Mouse (Mus musculus) kidney, postnatal 14 days (tissue): ENCODE data around the gene Hdgf.
A peak's percentile ranks its signal among the peaks of the same experiment; 100 is the strongest.

ENCODE experiments used
- DNase-seq: peaks from one replicate; pipeline ENCODE4 v3.0.0; 2022; ENCODE audit warnings: mixed read lengths

Gene Hdgf

DNA sequence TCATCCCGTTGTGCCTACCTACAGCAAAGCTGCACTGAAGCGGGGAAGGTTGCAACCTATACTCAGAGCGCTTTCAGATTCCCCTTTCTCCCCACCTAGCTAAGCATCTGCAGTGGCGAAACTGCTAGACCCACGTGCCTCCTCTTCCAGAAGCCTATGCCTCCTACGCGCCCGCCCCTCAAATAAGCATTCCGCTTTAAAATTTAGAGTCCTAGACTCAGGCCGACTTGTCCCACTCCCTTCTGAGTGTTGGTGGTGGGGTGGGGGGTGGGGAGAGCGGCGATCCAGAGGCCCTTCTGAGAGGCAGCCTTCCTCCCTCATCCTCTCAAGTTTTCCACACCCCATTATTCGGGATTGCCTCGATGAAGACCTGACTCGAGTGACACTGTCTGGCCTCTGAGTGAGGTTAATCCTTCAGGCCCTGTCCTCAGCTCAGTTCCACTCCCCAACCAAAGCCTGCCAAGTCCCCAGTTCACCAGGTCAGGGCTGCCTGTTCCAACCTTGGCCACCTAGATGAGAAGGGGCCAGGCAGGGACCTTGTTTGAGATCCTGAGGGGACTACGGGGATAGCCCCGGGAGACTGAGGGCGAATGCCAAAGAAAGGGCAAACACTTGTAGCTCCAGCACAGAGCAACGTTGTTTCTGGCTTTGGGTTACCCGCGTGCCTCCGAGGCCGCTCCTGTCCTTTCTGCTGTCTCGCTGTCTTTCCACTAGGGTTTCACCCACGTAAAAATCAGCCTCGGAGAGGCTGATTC is 41.1 kb downstream of the Hdgf start:
- DNase-seq = no peak

DNA sequence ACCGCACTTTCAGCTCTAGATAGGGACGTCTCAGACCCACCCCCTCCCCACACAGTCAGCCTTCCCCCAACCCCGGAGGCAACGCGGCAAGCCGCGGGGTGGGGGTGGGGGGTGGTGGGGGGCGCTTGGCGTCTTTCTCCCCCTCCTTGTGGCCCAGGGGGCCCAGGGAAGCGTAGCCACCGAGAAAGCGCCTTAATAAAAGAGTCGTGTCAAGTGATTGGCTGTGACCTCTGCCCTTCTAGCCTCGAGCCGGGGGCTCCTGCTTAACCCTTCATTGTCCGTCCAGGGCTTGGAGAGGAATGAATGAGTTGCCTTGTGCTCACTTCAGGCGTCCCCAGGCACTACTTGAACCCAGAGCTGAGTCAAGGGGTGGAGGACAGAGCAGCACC is 41.7 kb downstream of the Hdgf start:
- no peak for DNase-seq

- DNase-seq = no peak
These were observed 42.5 kb downstream of the Hdgf start, which contains the start of gene Crabp2 for GRCm38 (mm10) chr3:87948378-87949265. Gene Crabp2, plus strand, starts transcription at chr3:87948666.

DNA sequence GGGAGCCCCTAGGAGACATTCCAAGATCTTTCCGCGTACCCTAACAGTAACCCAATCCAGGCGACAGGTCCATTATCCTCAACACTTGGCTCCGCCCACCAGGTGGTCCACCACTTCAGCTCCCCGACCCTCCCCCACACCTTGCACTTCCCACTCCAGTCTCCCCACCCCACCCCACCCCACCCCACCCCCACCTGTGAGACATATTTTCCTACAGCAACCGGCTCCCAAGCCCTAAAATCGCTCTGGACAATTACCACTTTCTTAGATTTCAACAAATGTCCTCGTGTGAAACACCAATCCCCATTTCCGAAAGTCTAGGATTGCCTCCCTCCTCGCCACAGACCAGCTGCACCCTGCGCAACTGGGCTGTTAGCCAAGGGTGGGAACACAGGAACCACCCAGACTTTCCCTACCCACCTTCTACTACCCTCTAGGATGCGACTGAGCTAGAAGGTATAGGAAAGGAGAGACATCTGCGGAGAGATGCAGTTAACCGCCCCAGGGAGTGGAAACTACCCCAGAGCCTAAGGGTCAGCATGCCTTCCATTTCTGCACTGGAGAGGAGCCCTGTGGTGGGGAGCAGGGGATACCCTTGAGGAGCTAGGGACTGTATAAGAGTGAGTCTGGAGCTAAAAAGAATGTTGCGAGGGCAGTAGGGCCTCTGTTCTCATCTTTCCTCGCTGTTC is 43.3 kb downstream of the Hdgf start:
- DNase-seq = no peak

- DNase-seq = no peak
These were observed 43.9 kb downstream of the Hdgf start for GRCm38 (mm10) chr3:87949955-87950515.

- DNase-seq = no peak
These were observed 45.8 kb downstream of the Hdgf start for GRCm38 (mm10) chr3:87951946-87952345.

GRCm38 (mm10) chr3:87952440-87952839 is 46.3 kb downstream of the Hdgf start:
- DNase-seq = peak; percentile 43

- DNase-seq = no peak
These were observed 51.9 kb downstream of the Hdgf start for GRCm38 (mm10) chr3:87958056-87958455.

DNA sequence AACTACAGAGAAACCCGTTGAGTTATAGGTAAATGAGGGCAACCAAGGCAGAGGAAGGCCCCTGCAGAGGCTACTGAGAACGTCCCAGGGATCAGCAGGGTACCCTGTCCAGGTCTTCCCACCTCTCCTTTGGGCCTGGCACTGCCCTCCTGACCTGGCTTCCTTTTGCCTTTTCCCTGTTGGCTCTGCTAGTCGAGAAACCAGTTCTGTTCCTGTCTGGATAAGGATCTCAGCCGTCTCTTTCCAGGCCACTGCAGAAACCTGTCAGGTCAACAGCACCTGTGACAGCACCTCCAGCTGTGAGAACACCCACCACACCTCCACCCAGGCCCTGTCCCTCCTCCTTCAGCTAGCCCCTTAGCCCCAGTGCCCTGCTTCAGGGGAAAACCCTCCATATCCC is 52.4 kb downstream of the Hdgf start:
- no peak for DNase-seq

- DNase-seq = no peak
These were observed 52.8 kb downstream of the Hdgf start for GRCm38 (mm10) chr3:87958967-87959366.

GRCm38 (mm10) chr3:87959371-87959770 is 53.2 kb downstream of the Hdgf start:
- DNase-seq = no peak

GRCm38 (mm10) chr3:87960191-87960585 is 54.1 kb downstream of the Hdgf start:
- DNase-seq = no peak

GRCm38 (mm10) chr3:87960586-87961191 is 54.6 kb downstream of the Hdgf start:
- DNase-seq = peak; percentile 95
